Mouse (Mus musculus): ENCODE data around the gene Errfi1.

DNA sequence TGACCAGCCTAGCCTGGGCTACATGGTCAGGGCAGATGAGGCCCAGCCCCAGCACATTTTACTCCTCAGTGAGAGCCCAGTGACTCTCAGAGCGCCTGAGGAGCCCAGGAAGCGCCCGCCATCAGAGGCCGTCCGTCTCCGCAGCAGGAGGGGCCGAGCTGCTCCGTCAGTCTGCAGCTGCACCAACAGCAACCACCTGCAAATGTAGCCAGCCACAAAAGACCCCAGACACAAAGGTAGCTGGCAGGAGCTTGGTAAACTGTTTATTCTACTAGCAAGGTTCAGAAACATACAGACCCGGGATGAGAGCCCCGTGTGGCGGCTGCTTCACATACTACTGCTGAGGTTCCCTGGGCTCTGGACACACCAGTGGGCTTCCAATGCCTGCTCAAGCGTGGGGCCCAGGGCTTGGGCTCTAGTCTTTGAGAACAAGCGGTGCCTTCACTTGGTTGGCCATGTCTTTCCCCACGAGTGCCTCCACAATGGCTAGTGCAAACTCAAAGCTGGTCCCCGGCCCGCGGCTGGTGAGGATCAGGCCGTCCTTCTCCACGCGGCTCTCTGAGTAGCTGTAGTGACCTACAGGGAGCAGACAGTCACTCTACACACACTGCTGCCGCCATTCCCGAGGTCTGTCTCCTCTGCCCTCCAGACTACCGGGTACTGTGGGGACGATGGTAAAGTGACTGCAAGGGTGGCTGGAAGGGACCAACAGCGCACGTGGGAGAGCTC is 43.3 kb downstream of the Errfi1 start:
- TF ChIP-seq CTCF (IDR thresholded peaks at IDR 0.05; ENCODE audit: low read depth) (no peak), EP300 (IDR thresholded peaks at IDR 0.05; ENCODE audit: low read depth) (no peak)
